Mouse (Mus musculus): ENCODE data around the gene Smad5. TPM values are rescaled to one million over a fixed set of nuclear protein-coding genes. Genes with fewer than 3 reads are reported as not detected.

The Smad5 gene
- total RNA-seq, 2 experiments from 2014 or later: 22.7 TPM

GRCm38 (mm10) chr13:56700981-56701380 lies 1.8 kb upstream of the Smad5 start:
- DNase-seq (ENCODE audit: low spot score in 2 of 2): no peak

- DNase-seq (ENCODE audit: low spot score in 2 of 2): no peak
These were observed 886 bp upstream of the Smad5 start for GRCm38 (mm10) chr13:56701924-56702323.

GRCm38 (mm10) chr13:56703222-56703870 lies 536 bp downstream of the Smad5 start:
- DNase-seq (ENCODE audit: low spot score in 2 of 2): peak; percentile 53 to 67

GRCm38 (mm10) chr13:56703871-56704321 lies 1.1 kb downstream of the Smad5 start:
- no peak for DNase-seq (ENCODE audit: low spot score in 2 of 2)

- no peak for DNase-seq (ENCODE audit: low spot score in 2 of 2)
These were observed 1.8 kb downstream of the Smad5 start for GRCm38 (mm10) chr13:56704596-56704995.

GRCm38 (mm10) chr13:56707111-56707510 lies 4.3 kb downstream of the Smad5 start:
- no peak for DNase-seq (ENCODE audit: low spot score in 2 of 2)

- no peak for DNase-seq (ENCODE audit: low spot score in 2 of 2)
These were observed 4.8 kb downstream of the Smad5 start for GRCm38 (mm10) chr13:56707606-56708005.

- no peak for DNase-seq (ENCODE audit: low spot score in 2 of 2)
These were observed 7.8 kb downstream of the Smad5 start for GRCm38 (mm10) chr13:56710620-56711019.

- DNase-seq (ENCODE audit: low spot score in 2 of 2): no peak
These were observed 9.4 kb downstream of the Smad5 start for GRCm38 (mm10) chr13:56712221-56712620.

- DNase-seq (ENCODE audit: low spot score in 2 of 2): peak in 1 of 2 experiments; percentile 9
These were observed 23.7 kb downstream of the Smad5 start for GRCm38 (mm10) chr13:56726551-56726950.

- no peak for DNase-seq (ENCODE audit: low spot score in 2 of 2)
These were observed 26.2 kb downstream of the Smad5 start for GRCm38 (mm10) chr13:56729046-56729445.

- DNase-seq (ENCODE audit: low spot score in 2 of 2): no peak
These were observed 31.8 kb downstream of the Smad5 start for GRCm38 (mm10) chr13:56734617-56735016.

GRCm38 (mm10) chr13:56735212-56735875 lies 32.5 kb downstream of the Smad5 start:
- DNase-seq (ENCODE audit: low spot score in 2 of 2): peak in 1 of 2 experiments; percentile 21

- DNase-seq (ENCODE audit: low spot score in 2 of 2): no peak
These were observed 36.7 kb downstream of the Smad5 start for GRCm38 (mm10) chr13:56739556-56739955.

GRCm38 (mm10) chr13:56740496-56740895 lies 37.7 kb downstream of the Smad5 start:
- DNase-seq (ENCODE audit: low spot score in 2 of 2): no peak

- no peak for DNase-seq (ENCODE audit: low spot score in 2 of 2)
These were observed 38.9 kb downstream of the Smad5 start for GRCm38 (mm10) chr13:56741691-56742090.

GRCm38 (mm10) chr13:56742325-56742901 lies 39.6 kb downstream of the Smad5 start:
- no peak for DNase-seq (ENCODE audit: low spot score in 2 of 2)

- DNase-seq (ENCODE audit: low spot score in 2 of 2): no peak
These were observed 44.1 kb downstream of the Smad5 start for GRCm38 (mm10) chr13:56746739-56747532.

- DNase-seq (ENCODE audit: low spot score in 2 of 2): no peak
These were observed 44.7 kb downstream of the Smad5 start for GRCm38 (mm10) chr13:56747554-56747953.

GRCm38 (mm10) chr13:56749377-56749776 lies 46.6 kb downstream of the Smad5 start:
- no peak for DNase-seq (ENCODE audit: low spot score in 2 of 2)

- no peak for DNase-seq (ENCODE audit: low spot score in 2 of 2)
These were observed 49.0 kb downstream of the Smad5 start for GRCm38 (mm10) chr13:56751774-56752173.

All from left cerebral cortex, adult 18-20 months (tissue).